Mouse (Mus musculus) regulatory T cell (primary cell): Measurements from ENCODE around the gene Mndal.
"Not testable (repeated sequence)": the region's sequence is repeated elsewhere in the genome, so short reads cannot be mapped to it uniquely, and the experiment has no call there.

Source experiments
- in situ Hi-C: fragments of 300-600 bp; cut with MboI, MseI; formaldehyde crosslinking; loops from one replicate; pipeline ENCODE4 v1.15.1; 2025; ENCODE audit warnings: high pct_unique_total_duplicates

The Mndal gene

DNA sequence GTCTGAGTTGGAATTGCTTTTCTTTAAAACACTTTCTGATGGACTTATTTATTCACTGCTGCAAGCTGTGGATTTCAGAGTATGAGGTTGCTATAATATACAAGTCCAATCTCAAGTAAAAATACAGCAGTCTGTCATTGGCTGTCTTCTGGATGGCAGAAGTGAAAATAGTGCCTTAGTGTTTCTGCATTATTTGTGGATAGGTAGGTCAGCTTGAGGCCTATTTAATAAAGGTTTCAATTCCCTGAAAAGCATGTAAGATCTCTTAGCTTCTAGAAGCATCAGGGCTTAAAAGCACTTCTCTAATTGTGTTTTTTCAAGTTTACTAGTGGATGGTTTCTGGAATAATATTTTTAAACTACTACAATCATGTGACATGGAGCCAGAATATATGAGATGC, 52.5 kb downstream of the Mndal start:
- in situ Hi-C loops, result loop anchor here (5.0 kb wide), 1 partner anchor 118 kb away; no protein-coding TSS in a partner anchor

DNA sequence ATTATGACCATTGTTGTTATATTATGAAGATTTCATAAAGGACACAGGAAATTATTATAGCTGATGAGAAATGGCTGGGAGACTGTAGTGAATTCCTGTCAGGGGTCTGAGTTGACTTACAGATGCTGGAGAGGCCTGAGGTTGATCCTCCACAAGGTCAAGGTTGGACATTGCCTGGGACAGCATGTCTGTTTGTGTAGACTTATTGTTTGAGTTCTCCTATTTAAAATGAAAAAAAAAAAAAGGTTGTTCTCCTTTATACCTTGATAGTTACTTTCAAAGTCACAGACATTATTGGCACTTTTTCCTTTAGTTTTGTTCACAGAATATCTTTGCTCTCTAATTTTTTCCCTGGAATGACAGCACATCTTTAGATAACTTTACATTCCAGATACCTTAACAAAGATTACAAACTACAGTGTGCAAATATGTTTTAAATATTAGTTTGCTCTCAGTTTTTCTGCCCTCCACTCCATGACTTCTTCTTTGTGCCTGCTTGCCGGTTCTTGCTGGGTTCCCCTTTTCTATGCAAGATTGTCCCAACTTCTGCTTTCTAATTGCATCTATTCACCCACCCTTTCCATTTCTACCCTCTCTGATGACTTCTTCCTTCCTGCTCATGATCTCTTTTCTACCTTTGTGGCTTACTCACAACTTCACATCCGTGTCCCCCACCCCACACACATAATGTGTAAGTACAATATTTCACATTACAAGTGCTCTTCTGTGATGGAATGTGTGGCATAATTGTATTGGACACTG, 55.1 kb downstream of the Mndal start:
- in situ Hi-C loops, result not testable (repeated sequence)

- in situ Hi-C loops, result not testable (repeated sequence)
Observed at GRCm38 (mm10) chr1:173880004-173880666, 62.2 kb downstream of the Mndal start.

GRCm38 (mm10) chr1:173879225-173879987, 62.9 kb downstream of the Mndal start:
- in situ Hi-C loops, result not testable (repeated sequence)

DNA sequence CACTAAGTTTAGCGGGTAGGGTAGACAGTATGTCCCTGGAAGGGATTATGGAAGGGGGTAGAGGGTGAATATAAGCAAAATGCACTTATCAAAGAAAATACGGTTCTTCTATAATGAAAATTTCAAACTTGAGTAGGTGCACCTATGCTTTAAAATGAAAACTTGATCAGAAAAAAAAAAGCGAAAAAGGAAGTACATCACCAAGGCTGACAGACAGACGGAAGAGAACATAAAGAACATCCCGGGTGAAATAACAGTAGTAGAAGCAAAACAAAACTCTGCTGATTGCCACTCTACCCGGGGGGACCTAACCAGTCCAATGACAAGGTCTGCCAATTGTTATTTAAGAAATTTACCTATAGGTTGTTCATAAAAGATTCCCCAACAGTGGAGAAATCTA, 64.0 kb downstream of the Mndal start:
- in situ Hi-C loops, result not testable (repeated sequence)

DNA sequence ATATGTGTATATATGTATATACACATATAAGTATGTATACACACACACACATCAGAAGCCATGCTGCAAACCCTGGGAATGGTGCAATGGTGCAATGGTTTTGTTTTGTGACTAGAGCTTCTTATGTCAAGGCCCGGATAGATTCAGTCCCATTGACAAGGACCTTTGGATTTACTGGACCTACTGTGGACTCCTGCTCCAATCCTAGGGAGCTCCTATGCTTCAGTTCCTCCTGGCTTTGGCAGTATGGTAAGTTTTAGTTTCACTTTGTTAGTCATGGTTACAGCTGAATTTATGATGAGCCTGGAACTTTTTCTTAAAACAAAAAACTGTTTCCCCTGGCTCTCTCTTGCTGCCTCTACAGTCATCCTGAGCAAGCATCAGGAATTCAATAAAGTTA, 65.2 kb downstream of the Mndal start:
- in situ Hi-C loops, result not testable (repeated sequence)

- in situ Hi-C loops, result loop anchor here (25.0 kb wide), 1 partner anchor 406 kb away; no protein-coding TSS in a partner anchor
Observed at GRCm38 (mm10) chr1:173868586-173868985, 73.7 kb downstream of the Mndal start.

DNA sequence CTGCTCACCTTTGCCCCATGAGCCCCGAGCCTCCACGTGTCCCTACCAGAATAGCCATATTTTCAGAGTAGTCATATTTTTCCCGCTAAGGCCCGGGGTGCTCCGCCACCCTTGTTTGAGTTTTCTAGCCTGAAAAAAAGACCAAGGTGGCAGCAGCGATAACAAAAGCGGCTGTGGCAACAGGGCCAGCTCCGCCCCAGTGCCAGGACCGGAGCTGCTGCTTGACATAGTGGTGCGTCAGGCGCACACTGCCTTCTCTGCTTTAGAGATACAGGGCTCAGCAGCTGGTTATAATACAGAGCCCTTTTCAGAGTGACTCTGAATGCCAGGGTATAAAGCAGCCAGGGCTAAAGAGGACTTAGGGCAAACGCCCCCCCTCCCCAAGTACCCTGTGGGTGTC, 75.8 kb downstream of the Mndal start:
- in situ Hi-C loops, result loop anchor here (25.0 kb wide), 1 partner anchor 404 kb away; no protein-coding TSS in a partner anchor

GRCm38 (mm10) chr1:173853711-173854110, 88.6 kb downstream of the Mndal start:
- in situ Hi-C loops, result loop anchor here (10.0 to 25.0 kb wide), 2 partner anchors 101 to 391 kb away; no protein-coding TSS in a partner anchor

DNA sequence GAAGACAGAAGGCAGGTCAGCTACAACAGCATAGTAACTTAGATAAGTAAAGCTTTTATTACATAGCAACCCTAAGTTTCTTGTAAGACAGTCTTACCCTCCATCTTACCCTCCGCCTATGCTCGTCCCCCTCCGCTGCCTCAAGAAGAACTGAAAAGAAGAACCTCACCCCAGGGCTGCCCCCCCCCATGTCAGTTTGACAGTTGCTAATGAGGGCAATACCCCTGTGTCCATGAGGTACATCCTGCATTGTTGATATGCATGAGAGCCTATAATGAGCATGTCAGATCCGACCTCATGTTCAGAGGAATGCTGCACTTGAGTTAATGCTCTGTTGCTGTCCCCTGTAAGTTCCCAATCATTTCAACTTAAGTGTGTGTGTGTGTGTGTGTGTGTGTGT, 89.4 kb downstream of the Mndal start:
- in situ Hi-C loops, result loop anchor here (10.0 to 25.0 kb wide), 2 partner anchors 102 to 391 kb away; no protein-coding TSS in a partner anchor

- in situ Hi-C loops, result not testable (repeated sequence)
Observed at GRCm38 (mm10) chr1:173846193-173846592, 96.1 kb downstream of the Mndal start.

GRCm38 (mm10) chr1:173844754-173845153, 97.5 kb downstream of the Mndal start:
- in situ Hi-C loops, result no loop called here

DNA sequence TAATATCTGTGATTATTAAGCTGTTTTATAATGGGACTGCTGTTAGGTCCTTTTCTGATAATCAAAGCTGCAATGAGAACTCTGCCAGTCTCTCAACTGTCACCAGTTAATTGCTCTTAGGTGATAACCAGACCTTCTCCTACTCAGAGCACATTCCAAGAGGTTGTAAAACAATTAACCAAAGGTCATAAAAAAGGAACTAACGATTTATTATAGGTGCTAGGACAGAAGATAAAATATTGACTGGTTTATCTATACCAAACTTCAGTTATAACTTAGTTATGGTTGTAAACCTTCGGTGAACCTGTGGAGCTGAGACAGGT, 120.8 kb downstream of the Mndal start:
- in situ Hi-C loops, result loop anchor here (25.0 kb wide), 1 partner anchor 641 kb away; no protein-coding TSS in a partner anchor

GRCm38 (mm10) chr1:173820794-173821480, 121.4 kb downstream of the Mndal start:
- in situ Hi-C loops, result loop anchor here (25.0 kb wide), 1 partner anchor 641 kb away; no protein-coding TSS in a partner anchor

GRCm38 (mm10) chr1:173809294-173809693, 133.0 kb downstream of the Mndal start:
- in situ Hi-C loops, result loop anchor here (5.0 to 25.0 kb wide), 2 partner anchors 138 to 653 kb away; no protein-coding TSS in a partner anchor

DNA sequence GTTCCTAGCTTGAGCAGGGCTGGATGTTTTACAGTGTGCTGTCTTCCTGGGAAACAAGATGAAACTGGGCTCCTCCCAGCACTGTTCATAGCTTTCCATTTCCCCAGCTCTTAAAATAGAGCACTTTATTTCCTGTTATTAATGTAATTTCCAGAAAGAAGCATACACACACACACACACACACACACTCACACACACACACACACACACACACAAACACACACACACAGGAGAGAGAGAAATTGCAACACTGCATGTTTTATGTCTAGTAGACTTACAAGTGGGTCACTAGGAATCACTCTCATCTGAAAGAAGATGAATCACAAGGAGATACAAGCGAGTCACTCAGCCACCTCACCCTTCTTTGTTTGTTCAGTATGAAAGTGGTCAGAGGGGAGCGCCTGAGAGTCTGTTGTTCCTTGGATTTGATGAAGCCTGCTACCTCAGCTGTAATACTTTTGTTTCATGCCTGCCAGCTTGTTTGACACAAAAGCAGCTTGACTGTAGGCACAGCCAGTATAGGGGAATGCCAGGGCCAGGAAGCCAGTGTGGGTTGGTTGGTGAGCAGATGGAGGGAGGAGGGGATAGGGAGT, 139.5 kb downstream of the Mndal start:
- in situ Hi-C loops, result loop anchor here (25.0 kb wide), 1 partner anchor 660 kb away; no protein-coding TSS in a partner anchor

GRCm38 (mm10) chr1:173802207-173802606, 140.1 kb downstream of the Mndal start:
- in situ Hi-C loops, result loop anchor here (25.0 kb wide), 1 partner anchor 660 kb away; no protein-coding TSS in a partner anchor

DNA sequence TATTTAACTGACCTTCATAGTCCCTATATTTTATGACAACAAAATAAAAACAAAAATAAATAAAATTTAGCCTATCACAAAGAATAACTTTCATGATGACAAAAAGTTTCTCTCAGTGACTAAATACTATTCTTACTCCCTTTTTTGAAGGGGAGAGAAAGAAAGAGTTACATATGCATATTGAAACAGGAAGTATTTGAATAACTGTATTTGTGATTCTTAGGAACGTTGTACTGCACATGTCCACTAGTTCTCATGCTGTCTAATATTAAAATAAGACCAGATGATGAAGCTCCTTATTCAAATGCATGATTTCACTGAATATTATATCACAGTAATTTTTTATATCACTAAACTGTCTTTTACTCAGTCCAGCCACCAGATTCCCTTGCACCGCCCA, 140.5 kb downstream of the Mndal start:
- in situ Hi-C loops, result loop anchor here (25.0 kb wide), 1 partner anchor 661 kb away; no protein-coding TSS in a partner anchor
